Mouse (Mus musculus) macrophage (primary cell): ENCODE data around the gene Efna2. TPM values are rescaled to one million over a fixed set of nuclear protein-coding genes. Genes with fewer than 3 reads are reported as not detected.
"Not testable (repeated sequence)": the region's sequence is repeated elsewhere in the genome, so short reads cannot be mapped to it uniquely, and the experiment has no call there.

Source experiments
- H3K27ac ChIP-seq: fragments of 350-480 bp; formaldehyde crosslinking; 2 replicates; pipeline ENCODE4 v1.9.0; 2021
- H3K36me3 ChIP-seq: fragments of 350-480 bp; formaldehyde crosslinking; 2 replicates; pipeline ENCODE4 v1.9.0; 2021; ENCODE audit errors: inconsistent target
- H3K4me3 ChIP-seq: fragments of 350-480 bp; formaldehyde crosslinking; 2 replicates; pipeline ENCODE4 v1.9.0; 2021; ENCODE audit errors: inconsistent target
- H3K79me2 ChIP-seq: fragments of 350-480 bp; formaldehyde crosslinking; 2 replicates; pipeline ENCODE4 v1.9.0; 2021; ENCODE audit errors: inconsistent target
- WGBS: methylation state at CpG from one replicate; pipeline ENCODE4 v1.1.7; 2026; ENCODE audit warnings: inconsistent platforms; ENCODE audit not compliant: missing documents; 5-methylcytosine and 5-hydroxymethylcytosine counted together
- polyA plus RNA-seq: library from polyadenylated mRNA; stranded (reverse); fragments of 250-400 nt; gene quantifications from 3 replicates; pipeline ENCODE4 v1.2.4, GENCODE M21; 2018; ENCODE audit warnings: inconsistent platforms

Efna2 gene
- polyA plus RNA-seq, 1 experiment from 2014 or later: 0.29 TPM

- 100% methylated on average over 1 of the region's 1 CpGs for WGBS
- no peak overlapping the region for H3K27ac ChIP-seq
These were observed 16.9 kb downstream of the Efna2 start for GRCm38 (mm10) chr10:80196167-80196566.

GRCm38 (mm10) chr10:80196778-80197581, 17.7 kb downstream of the Efna2 start:
- Histone ChIP-seq H3K36me3 (no peaks in the 10 kb centered on the region), H3K4me3 (no peak overlapping the region), H3K79me2 (no peaks in the 10 kb centered on the region), H3K27ac (no peak overlapping the region)
- 91% methylated on average over 27 of the region's 33 CpGs for WGBS

More at GRCm38 (mm10) chr10:80196167-80196566, 16.9 kb downstream of the Efna2 start:
- Histone ChIP-seq H3K79me2 (no peaks in the 10 kb centered on the region), H3K36me3 (no peaks in the 10 kb centered on the region), H3K4me3 (no peak overlapping the region)

- Histone ChIP-seq H3K4me3 (no peak overlapping the region), H3K79me2 (no peaks in the 10 kb centered on the region), H3K36me3 (no peaks in the 10 kb centered on the region), H3K27ac (no peak overlapping the region)
- 62% methylated on average over 3 of the region's 3 CpGs for WGBS
These were observed 20.2 kb downstream of the Efna2 start for GRCm38 (mm10) chr10:80199440-80200008.

- Histone ChIP-seq H3K79me2 (no peaks in the 10 kb centered on the region), H3K36me3 (no peaks in the 10 kb centered on the region), H3K4me3 (no peak overlapping the region), H3K27ac (no peak overlapping the region)
- WGBS: 83% methylated on average over 6 of the region's 6 CpGs
These were observed 21.2 kb downstream of the Efna2 start for GRCm38 (mm10) chr10:80200485-80200884.

- Histone ChIP-seq H3K27ac (no peak overlapping the region), H3K79me2 (no peaks in the 10 kb centered on the region), H3K36me3 (no peaks in the 10 kb centered on the region), H3K4me3 (no peak overlapping the region)
- 79% methylated on average over 7 of the region's 7 CpGs for WGBS
These were observed 24.8 kb downstream of the Efna2 start for GRCm38 (mm10) chr10:80204055-80204454.

- H3K27ac ChIP-seq: no peak overlapping the region
- no peak overlapping the region for H3K4me3 ChIP-seq
- WGBS: 90% methylated on average over 1 of the region's 1 CpGs
- H3K79me2 ChIP-seq: no peaks in the 10 kb centered on the region
- no peaks in the 10 kb centered on the region for H3K36me3 ChIP-seq
These were observed 27.9 kb downstream of the Efna2 start for GRCm38 (mm10) chr10:80207201-80207600.

GRCm38 (mm10) chr10:80207676-80208075, 28.4 kb downstream of the Efna2 start:
- Histone ChIP-seq H3K4me3 (no peak overlapping the region), H3K27ac (no peak overlapping the region), H3K36me3 (no peaks in the 10 kb centered on the region), H3K79me2 (no peaks in the 10 kb centered on the region)
- WGBS: 93% methylated on average over 10 of the region's 10 CpGs

- no peaks in the 10 kb centered on the region for H3K79me2 ChIP-seq
- no peak overlapping the region for H3K4me3 ChIP-seq
- WGBS: 90% methylated on average over 4 of the region's 4 CpGs
- no peak overlapping the region for H3K27ac ChIP-seq
- no peaks in the 10 kb centered on the region for H3K36me3 ChIP-seq
These were observed 29.0 kb downstream of the Efna2 start for GRCm38 (mm10) chr10:80208248-80208647.

- 94% methylated on average over 24 of the region's 24 CpGs for WGBS
These were observed 29.6 kb downstream of the Efna2 start for GRCm38 (mm10) chr10:80208841-80209371.

GRCm38 (mm10) chr10:80211547-80212103, 32.3 kb downstream of the Efna2 start:
- H3K27ac ChIP-seq, H3K36me3 ChIP-seq, H3K79me2 ChIP-seq, H3K4me3 ChIP-seq: not testable (repeated sequence)
- 25% methylated on average over 2 of the region's 7 CpGs for WGBS

More at GRCm38 (mm10) chr10:80208841-80209371, 29.6 kb downstream of the Efna2 start:
- Histone ChIP-seq H3K27ac (no peak overlapping the region), H3K4me3 (no peak overlapping the region), H3K36me3 (no peaks in the 10 kb centered on the region), H3K79me2 (no peaks in the 10 kb centered on the region)

GRCm38 (mm10) chr10:80215048-80215772, 35.9 kb downstream of the Efna2 start:
- H3K36me3 ChIP-seq: no peaks in the 10 kb centered on the region
- H3K4me3 ChIP-seq: no peak overlapping the region
- peak overlapping the region; percentile 53 for H3K27ac ChIP-seq
- 45% methylated on average over 15 of the region's 16 CpGs for WGBS
- no peaks in the 10 kb centered on the region for H3K79me2 ChIP-seq

- Histone ChIP-seq H3K27ac (no peak overlapping the region), H3K4me3 (no peak overlapping the region), H3K79me2 (no peaks in the 10 kb centered on the region), H3K36me3 (no peaks in the 10 kb centered on the region)
- 92% methylated on average over 5 of the region's 9 CpGs for WGBS
These were observed 41.4 kb downstream of the Efna2 start for GRCm38 (mm10) chr10:80220676-80221075.

GRCm38 (mm10) chr10:80223137-80223536, 43.9 kb downstream of the Efna2 start:
- H3K27ac ChIP-seq: 0 out of 2 replicates have a peak overlapping the region, but pooled peaks have one; percentile 17
- 6% methylated on average over 2 of the region's 2 CpGs for WGBS
- not testable (repeated sequence) for H3K36me3 ChIP-seq, H3K79me2 ChIP-seq, H3K4me3 ChIP-seq

- WGBS: 2% methylated on average over 14 of the region's 14 CpGs
These were observed 46.8 kb downstream of the Efna2 start for GRCm38 (mm10) chr10:80226071-80226415.

More at GRCm38 (mm10) chr10:80226071-80226415, 46.8 kb downstream of the Efna2 start:
- Histone ChIP-seq H3K36me3 (peaks cover 14% of the 10 kb centered on the region; the same call in 1 of the 2 replicates), H3K27ac (peak overlapping the region; percentile 42), H3K79me2 (peaks cover 6% of the 10 kb centered on the region), H3K4me3 (peak overlapping the region; percentile 13; the same call in 1 of the 2 replicates)
